ENCODE assay signal across 29 mouse cellular contexts in genomic region chr10:77242396-77242795, GRCm38 (mm10). TPM values are rescaled to one million over a fixed set of nuclear protein-coding genes. Genes with fewer than 3 reads are reported as not detected.
DNase-seq lines count a peak whose midpoint lies in the region; ATAC-seq and TF ChIP-seq lines count a peak whose summit lies in the region.
"Had no signal": no experiment of that assay in that cellular context is flagged by ENCODE, and none has a peak within 500 bp of the region (broad histone marks: within the 10 kb centered on the region; RNA-seq: fewer than 3 reads in every experiment).

No protein-coding gene starts in this region.

- 0 out of 2 replicates have a peak overlapping the region, but pooled peaks have one; percentile 32 for H3K27ac ChIP-seq in liver, embryonic 11.5 days (ENCODE audit: low read depth, low read length)
- H3K27ac ChIP-seq in embryonic fibroblast, embryonic 13.5 days (ENCODE audit: insufficient read depth, low read length) = peak overlapping the region; percentile 16; the same call in 1 of the 2 replicates
- H3K27ac ChIP-seq in stomach, embryonic 15.5 days = peak overlapping the region; percentile 41; the same call in 1 of the 2 replicates
- no peak overlapping the region for H3K27ac ChIP-seq in heart, embryonic 12.5 days (ENCODE audit: poor library complexity, severe bottlenecking)
- H3K27ac ChIP-seq: forebrain, embryonic 13.5 days; heart, embryonic 13.5 days; hindbrain, embryonic 14.5 days; kidney, embryonic 15.5 days; layer of hippocampus, adult 2 months; limb, embryonic 13.5 days; midbrain, embryonic 12.5 days had no signal

- TF ChIP-seq POLR2A in embryonic fibroblast, embryonic 13.5 days (IDR thresholded peaks at IDR 0.05; ENCODE audit: low read depth, low read length) = no peak

- TF ChIP-seq CTCF in embryonic fibroblast, embryonic 13.5 days (IDR thresholded peaks at IDR 0.05; ENCODE audit: borderline replicate concordance, insufficient read depth, low read length) = no peak

- no peak overlapping the region for H3K4me3 ChIP-seq in liver, embryonic 11.5 days (ENCODE audit: low read depth, low read length)
- no peak overlapping the region for H3K4me3 ChIP-seq in embryonic fibroblast, embryonic 13.5 days (ENCODE audit: insufficient read depth, low read length)
- no peak overlapping the region for H3K4me3 ChIP-seq in stomach, embryonic 15.5 days (replicated peaks)
- H3K4me3 ChIP-seq in heart, embryonic 12.5 days = no peak overlapping the region
- H3K4me3 ChIP-seq: embryonic facial prominence, embryonic 10.5 days; embryonic facial prominence, embryonic 15.5 days; forebrain, embryonic 13.5 days; heart, embryonic 13.5 days; kidney, embryonic 15.5 days; layer of hippocampus, adult 2 months; limb, embryonic 13.5 days; megakaryocyte, embryonic 14.5 days; midbrain, embryonic 12.5 days had no signal

- peaks cover 8% of the 10 kb centered on the region for H3K4me1 ChIP-seq in liver, embryonic 11.5 days (replicated peaks; ENCODE audit: control insufficient read depth, insufficient read depth, low read length)
- no peaks in the 10 kb centered on the region for H3K4me1 ChIP-seq in embryonic fibroblast, embryonic 13.5 days (ENCODE audit: control insufficient read depth, insufficient read depth, low read length)
- H3K4me1 ChIP-seq in stomach, embryonic 15.5 days = peaks cover 12% of the 10 kb centered on the region
- peaks cover 30% of the 10 kb centered on the region for H3K4me1 ChIP-seq in heart, embryonic 12.5 days (replicated peaks)
- H3K4me1 ChIP-seq: forebrain, embryonic 13.5 days; midbrain, embryonic 12.5 days had no signal

- H3K9ac ChIP-seq in liver, embryonic 11.5 days (ENCODE audit: low read depth, low read length) = no peak overlapping the region
- no peak overlapping the region for H3K9ac ChIP-seq in stomach, embryonic 15.5 days
- no peak overlapping the region for H3K9ac ChIP-seq in heart, embryonic 12.5 days
- H3K9ac ChIP-seq: embryonic facial prominence, embryonic 15.5 days; forebrain, embryonic 13.5 days; heart, embryonic 13.5 days; hindbrain, embryonic 14.5 days; kidney, embryonic 15.5 days; limb, embryonic 13.5 days; midbrain, embryonic 12.5 days had no signal

- no peak for ATAC-seq in liver, embryonic 11.5 days (replicated peaks; ENCODE audit: low FRiP score)
- no peak for ATAC-seq in stomach, embryonic 15.5 days (ENCODE audit: insufficient read depth, low FRiP score, low read depth)
- ATAC-seq in heart, embryonic 12.5 days (ENCODE audit: insufficient number of reproducible peaks, low FRiP score) = no peak
- ATAC-seq: activated CD4-positive, CD25-positive, alpha-beta regulatory T cell, adult 4 months; CD4-positive, CD25-positive, alpha-beta regulatory T cell, adult 4 months; forebrain, embryonic 13.5 days had no signal

- H3K27me3 ChIP-seq in liver, embryonic 11.5 days (replicated peaks; ENCODE audit: control insufficient read depth, insufficient read depth, low read length) = no peaks in the 10 kb centered on the region
- no peaks in the 10 kb centered on the region for H3K27me3 ChIP-seq in stomach, embryonic 15.5 days (replicated peaks)
- H3K27me3 ChIP-seq in heart, embryonic 12.5 days (replicated peaks) = no peaks in the 10 kb centered on the region
- H3K27me3 ChIP-seq: embryonic facial prominence, embryonic 15.5 days; forebrain, embryonic 13.5 days; heart, embryonic 13.5 days; kidney, embryonic 15.5 days; limb, embryonic 13.5 days; megakaryocyte, embryonic 14.5 days; midbrain, embryonic 12.5 days had no signal

- no peaks in the 10 kb centered on the region for H3K9me3 ChIP-seq in liver, embryonic 11.5 days (ENCODE audit: control insufficient read depth, low read length)
- H3K9me3 ChIP-seq in stomach, embryonic 15.5 days = no peaks in the 10 kb centered on the region
- 0 out of 2 replicates have a peak, but pooled peaks cover 6% of the 10 kb centered on the region for H3K9me3 ChIP-seq in heart, embryonic 12.5 days (replicated peaks)
- H3K9me3 ChIP-seq: embryonic facial prominence, embryonic 10.5 days; embryonic facial prominence, embryonic 15.5 days; forebrain, embryonic 13.5 days; heart, embryonic 13.5 days; kidney, embryonic 15.5 days; limb, embryonic 13.5 days; megakaryocyte, embryonic 14.5 days; midbrain, embryonic 12.5 days had no signal

- no peak for DNase-seq in liver, embryonic 11.5 days (ENCODE audit: low spot score)
- DNase-seq in liver (no peak), 3T3-L1 (ENCODE audit: low read depth, low spot score) (peak; percentile 67)
- no peak for DNase-seq in embryo, embryonic 9.5 days (ENCODE audit: extremely low spot score)
- DNase-seq: adrenal gland, adult 2 months; adrenal gland, postnatal 36 days; cerebellum, adult 18-20 months; cerebellum, postnatal 10 days; gastrocnemius, postnatal 25 days; heart, postnatal 10 days; kidney, adult 18-20 months; retina, postnatal 1 day; right cerebral cortex, postnatal 14 days; thymus, postnatal 4 days had no signal

- 82% methylated on average over 3 of the region's 3 CpGs for WGBS in liver, embryonic 11.5 days
- 78% methylated on average over 3 of the region's 3 CpGs for WGBS in stomach, embryonic 15.5 days
- WGBS in heart, embryonic 12.5 days = 46% methylated on average over 3 of the region's 3 CpGs

- H3K36me3 ChIP-seq in liver, embryonic 11.5 days (ENCODE audit: control insufficient read depth, insufficient read depth, low read length) = no peaks in the 10 kb centered on the region
- H3K36me3 ChIP-seq in stomach, embryonic 15.5 days = no peaks in the 10 kb centered on the region
- no peaks in the 10 kb centered on the region for H3K36me3 ChIP-seq in heart, embryonic 12.5 days
- H3K36me3 ChIP-seq: embryonic facial prominence, embryonic 10.5 days; embryonic facial prominence, embryonic 15.5 days; heart, embryonic 13.5 days; kidney, embryonic 15.5 days; limb, embryonic 13.5 days; midbrain, embryonic 12.5 days had no signal

- H3K4me2 ChIP-seq in liver, embryonic 11.5 days = no peak overlapping the region
- no peak overlapping the region for H3K4me2 ChIP-seq in stomach, embryonic 15.5 days
- H3K4me2 ChIP-seq in heart, embryonic 12.5 days = no peak overlapping the region
- H3K4me2 ChIP-seq: embryonic facial prominence, embryonic 15.5 days; forebrain, embryonic 13.5 days; heart, embryonic 13.5 days; hindbrain, embryonic 14.5 days; kidney, embryonic 15.5 days; limb, embryonic 13.5 days; midbrain, embryonic 12.5 days had no signal

RNA-seq across cellular contexts. Expression of gene Pofut2, which starts 16.6 kb away (rescaled TPM):
- 66.8 and 71.9 TPM in 2 replicates for polyA plus RNA-seq in liver, embryonic 11.5 days (2014; fragmentation: Nextera tagmentation; extraction: Ambion mirVana)
- polyA plus RNA-seq in embryonic fibroblast, embryonic 13.5 days (2011; ENCODE audit: insufficient read length, low read depth, missing spikeins) = 91.4 and 101 TPM in 2 replicates
- polyA plus RNA-seq in stomach, embryonic 15.5 days (2015; fragmentation: Nextera tagmentation; extraction: Ambion mirVana) = 117 and 124 TPM in 2 replicates
- polyA plus RNA-seq in heart, embryonic 12.5 days (2016; fragmentation: Nextera tagmentation; extraction: Ambion mirVana) = 131 and 135 TPM in 2 replicates
